Mouse (Mus musculus) lung, postnatal 14 days (tissue): ENCODE data around the gene Jaml.
"Not testable (repeated sequence)": the region's sequence is repeated elsewhere in the genome, so short reads cannot be mapped to it uniquely, and the experiment has no call there.

Experiments
- DNase-seq: peaks from one replicate; pipeline ENCODE4 v3.0.0; 2021

The Jaml gene

GRCm38 (mm10) chr9:45079011-45079410, at the start of gene Jaml:
Gene Jaml, plus strand, starts transcription at chr9:45079183.
- no peak for DNase-seq

GRCm38 (mm10) chr9:45030341-45030740, 48.6 kb upstream of the Jaml start:
- no peak for DNase-seq

- DNase-seq = no peak
Observed at GRCm38 (mm10) chr9:45032261-45032660, 46.7 kb upstream of the Jaml start.

GRCm38 (mm10) chr9:45034526-45034925, 44.5 kb upstream of the Jaml start:
- no peak for DNase-seq

- DNase-seq = not testable (repeated sequence)
Observed at GRCm38 (mm10) chr9:45037803-45038202, 41.2 kb upstream of the Jaml start.

- no peak for DNase-seq
Observed at GRCm38 (mm10) chr9:45039499-45039898, 39.5 kb upstream of the Jaml start, which contains the start of gene Mpzl2. Gene Mpzl2, plus strand, starts transcription at chr9:45039799.

- no peak for DNase-seq
Observed at GRCm38 (mm10) chr9:45040066-45040845, 38.7 kb upstream of the Jaml start.

GRCm38 (mm10) chr9:45041131-45041838, 37.7 kb upstream of the Jaml start:
- no peak for DNase-seq

- peak; percentile 53 for DNase-seq
Observed at GRCm38 (mm10) chr9:45042056-45042720, 36.8 kb upstream of the Jaml start.

GRCm38 (mm10) chr9:45042947-45043346, 36.0 kb upstream of the Jaml start:
- no peak for DNase-seq

GRCm38 (mm10) chr9:45046973-45047372, 32.0 kb upstream of the Jaml start:
- no peak for DNase-seq

- DNase-seq = peak; percentile 31
Observed at GRCm38 (mm10) chr9:45048511-45048910, 30.5 kb upstream of the Jaml start.

GRCm38 (mm10) chr9:45049731-45050130, 29.3 kb upstream of the Jaml start:
- no peak for DNase-seq

GRCm38 (mm10) chr9:45050301-45050700, 28.7 kb upstream of the Jaml start:
- DNase-seq = no peak

GRCm38 (mm10) chr9:45055082-45055713, 23.8 kb upstream of the Jaml start, which contains the start of gene Mpzl3:
Gene Mpzl3, plus strand, starts transcription at chr9:45055186.
- peak; percentile 82 for DNase-seq

- no peak for DNase-seq
Observed at GRCm38 (mm10) chr9:45058304-45058940, 20.6 kb upstream of the Jaml start.

GRCm38 (mm10) chr9:45060151-45060550, 18.8 kb upstream of the Jaml start:
- no peak for DNase-seq

GRCm38 (mm10) chr9:45062677-45063076, 16.3 kb upstream of the Jaml start:
- no peak for DNase-seq

GRCm38 (mm10) chr9:45064421-45064820, 14.6 kb upstream of the Jaml start:
- no peak for DNase-seq

GRCm38 (mm10) chr9:45066735-45067134, 12.2 kb upstream of the Jaml start:
- DNase-seq = no peak

- DNase-seq = no peak
Observed at GRCm38 (mm10) chr9:45071800-45072199, 7.2 kb upstream of the Jaml start.

GRCm38 (mm10) chr9:45077859-45078258, 1.1 kb upstream of the Jaml start:
- DNase-seq = no peak

- no peak for DNase-seq
Observed at GRCm38 (mm10) chr9:45083132-45083531, 4.1 kb downstream of the Jaml start.
